Mouse (Mus musculus): ENCODE data around the gene Hmgcll1. TPM values are rescaled to one million over a fixed set of nuclear protein-coding genes. Genes with fewer than 3 reads are reported as not detected.
"Not testable (repeated sequence)": the region's sequence is repeated elsewhere in the genome, so short reads cannot be mapped to it uniquely, and the experiment has no call there.

Hmgcll1 gene
- polyA plus RNA-seq, 1 experiment, result not detected

DNA sequence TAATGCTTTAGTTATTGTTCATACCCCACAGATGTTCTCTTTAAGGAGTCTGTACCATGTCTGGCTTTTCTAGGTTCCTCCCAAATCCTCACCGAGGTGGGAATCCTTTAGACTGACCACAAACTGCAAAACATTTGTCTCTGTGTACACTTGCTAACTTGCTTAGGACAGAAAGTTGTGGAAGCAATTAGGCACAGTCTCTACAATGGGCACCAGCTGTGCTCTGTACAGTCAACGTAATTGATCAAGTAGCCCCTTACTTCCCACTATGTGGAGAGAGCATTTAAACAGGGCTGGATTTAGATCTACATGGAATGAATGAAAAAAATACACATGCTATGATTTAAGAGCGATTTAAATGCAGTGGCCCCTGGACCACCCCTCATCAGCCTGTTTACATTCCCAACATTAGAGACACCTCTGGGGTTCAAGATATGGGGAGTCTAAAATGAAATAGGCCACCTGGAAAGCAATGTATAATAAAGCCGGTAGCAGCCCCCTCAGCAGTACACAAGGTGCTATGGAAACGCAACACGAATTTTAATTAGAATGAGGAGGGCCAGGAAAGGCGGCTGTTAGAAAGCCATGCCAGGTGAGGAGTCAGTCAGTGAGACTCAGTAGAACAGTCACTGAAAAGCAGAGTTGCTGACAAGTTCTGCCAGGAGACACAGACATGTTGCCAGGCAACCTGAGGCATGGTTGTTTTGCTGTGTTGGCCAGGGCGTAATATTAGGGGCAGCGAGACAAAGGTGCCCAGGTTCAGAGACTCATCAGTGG lies 23.9 kb downstream of the Hmgcll1 start:
- H3K4me3 ChIP-seq (replicated peaks), result no peak overlapping the region
- H3K36me3 ChIP-seq (ENCODE audit: control insufficient read depth), result no peaks in the 10 kb centered on the region
- H3K27me3 ChIP-seq (ENCODE audit: control insufficient read depth), result no peaks in the 10 kb centered on the region
- no peak for TF ChIP-seq GATA1 (IDR thresholded peaks at IDR 0.05; ENCODE audit: low read length)
- no peak for TF ChIP-seq TAL1 (IDR thresholded peaks at IDR 0.05; ENCODE audit: low read length)
- H3K9me3 ChIP-seq (ENCODE audit: control insufficient read depth, low read length), result no peaks in the 10 kb centered on the region
- H3K4me1 ChIP-seq (ENCODE audit: control insufficient read depth), result peaks cover 6% of the 10 kb centered on the region

DNA sequence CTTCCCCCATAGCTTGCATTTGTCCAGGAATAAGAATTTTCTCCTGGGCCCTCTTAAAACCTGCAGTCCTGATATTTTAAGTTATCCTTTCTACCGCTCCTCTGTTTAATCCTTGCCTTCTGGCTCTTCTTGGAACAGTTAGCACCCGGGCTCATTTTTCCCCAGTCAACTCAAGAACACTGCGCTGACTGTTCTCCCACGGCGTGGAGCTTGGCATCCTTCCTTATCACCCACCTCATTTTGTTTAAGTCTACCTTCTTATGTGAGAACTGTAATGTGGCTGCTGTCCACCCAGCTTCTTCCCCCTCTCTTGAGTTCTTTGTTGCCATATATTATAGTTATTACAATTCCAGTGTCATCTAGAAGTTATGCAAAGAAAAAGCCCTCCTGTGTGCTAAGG lies 25.1 kb downstream of the Hmgcll1 start:
- no peaks in the 10 kb centered on the region for H3K27me3 ChIP-seq (ENCODE audit: control insufficient read depth)

GRCm38 (mm10) chr9:76043341-76043740 lies 28.7 kb downstream of the Hmgcll1 start:
- no peaks in the 10 kb centered on the region for H3K36me3 ChIP-seq (ENCODE audit: control insufficient read depth)
- no peaks in the 10 kb centered on the region for H3K4me1 ChIP-seq (ENCODE audit: control insufficient read depth)
- H3K4me3 ChIP-seq (replicated peaks), result no peak overlapping the region
- no peaks in the 10 kb centered on the region for H3K9me3 ChIP-seq (ENCODE audit: control insufficient read depth, low read length)
- H3K27me3 ChIP-seq (ENCODE audit: control insufficient read depth), result no peaks in the 10 kb centered on the region
- TF ChIP-seq TAL1 (IDR thresholded peaks at IDR 0.05; ENCODE audit: low read length) (no peak), GATA1 (IDR thresholded peaks at IDR 0.05; ENCODE audit: low read length) (no peak)

More for the DNA sequence above, 25.1 kb downstream of the Hmgcll1 start:
- H3K36me3 ChIP-seq (ENCODE audit: control insufficient read depth), result no peaks in the 10 kb centered on the region
- no peak for TF ChIP-seq GATA1 (IDR thresholded peaks at IDR 0.05; ENCODE audit: low read length)
- TF ChIP-seq TAL1 (IDR thresholded peaks at IDR 0.05; ENCODE audit: low read length), result no peak
- peaks cover 6% of the 10 kb centered on the region for H3K4me1 ChIP-seq (ENCODE audit: control insufficient read depth)
- no peaks in the 10 kb centered on the region for H3K9me3 ChIP-seq (ENCODE audit: control insufficient read depth, low read length)
- H3K4me3 ChIP-seq (replicated peaks), result no peak overlapping the region

DNA sequence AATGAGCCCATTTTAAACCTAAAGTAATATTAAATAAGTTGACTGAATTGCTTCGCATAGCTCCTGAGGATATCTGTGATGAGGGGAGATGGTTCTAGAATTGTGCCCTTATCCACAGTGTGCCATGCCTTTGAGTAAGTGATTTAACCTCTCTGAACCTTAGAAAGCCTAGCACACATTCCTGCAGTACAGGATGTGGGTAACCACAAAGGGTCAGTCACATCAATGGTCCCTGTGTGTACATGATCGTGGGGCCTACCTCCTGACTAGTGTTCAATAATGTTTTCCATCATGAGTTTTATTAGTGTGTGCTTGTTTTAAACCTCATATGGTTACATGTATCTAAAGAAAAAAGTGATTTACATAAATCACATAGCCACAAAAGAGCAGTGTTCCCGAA lies 46.3 kb downstream of the Hmgcll1 start:
- H3K9me3 ChIP-seq (ENCODE audit: control insufficient read depth, low read length), result no peaks in the 10 kb centered on the region
- no peaks in the 10 kb centered on the region for H3K27me3 ChIP-seq (ENCODE audit: control insufficient read depth)
- no peak for TF ChIP-seq GATA1 (IDR thresholded peaks at IDR 0.05; ENCODE audit: low read length)
- TF ChIP-seq TAL1 (IDR thresholded peaks at IDR 0.05; ENCODE audit: low read length), result no peak
- H3K4me1 ChIP-seq (ENCODE audit: control insufficient read depth), result no peaks in the 10 kb centered on the region
- no peak overlapping the region for H3K4me3 ChIP-seq (replicated peaks)
- H3K36me3 ChIP-seq (ENCODE audit: control insufficient read depth), result no peaks in the 10 kb centered on the region

GRCm38 (mm10) chr9:76061492-76061891 lies 46.8 kb downstream of the Hmgcll1 start:
- no peaks in the 10 kb centered on the region for H3K4me1 ChIP-seq (ENCODE audit: control insufficient read depth)
- no peak for TF ChIP-seq TAL1 (IDR thresholded peaks at IDR 0.05; ENCODE audit: low read length)
- TF ChIP-seq GATA1 (IDR thresholded peaks at IDR 0.05; ENCODE audit: low read length), result no peak
- H3K4me3 ChIP-seq (replicated peaks), result no peak overlapping the region
- no peaks in the 10 kb centered on the region for H3K36me3 ChIP-seq (ENCODE audit: control insufficient read depth)
- H3K9me3 ChIP-seq (ENCODE audit: control insufficient read depth, low read length), result no peaks in the 10 kb centered on the region
- no peaks in the 10 kb centered on the region for H3K27me3 ChIP-seq (ENCODE audit: control insufficient read depth)

GRCm38 (mm10) chr9:76064164-76064563 lies 49.5 kb downstream of the Hmgcll1 start:
- Histone ChIP-seq H3K9me3 (ENCODE audit: control insufficient read depth, low read length) (no peaks in the 10 kb centered on the region), H3K36me3 (ENCODE audit: control insufficient read depth) (no peaks in the 10 kb centered on the region), H3K27me3 (ENCODE audit: control insufficient read depth) (no peaks in the 10 kb centered on the region), H3K4me3 (replicated peaks) (no peak overlapping the region), H3K4me1 (ENCODE audit: control insufficient read depth) (no peaks in the 10 kb centered on the region)
- TF ChIP-seq GATA1 (IDR thresholded peaks at IDR 0.05; ENCODE audit: low read length), result no peak
- TF ChIP-seq TAL1 (IDR thresholded peaks at IDR 0.05; ENCODE audit: low read length), result no peak

- Histone ChIP-seq H3K36me3 (ENCODE audit: control insufficient read depth) (no peaks in the 10 kb centered on the region), H3K4me1 (ENCODE audit: control insufficient read depth) (no peaks in the 10 kb centered on the region), H3K27me3 (ENCODE audit: control insufficient read depth) (no peaks in the 10 kb centered on the region), H3K4me3 (replicated peaks) (no peak overlapping the region), H3K9me3 (ENCODE audit: control insufficient read depth, low read length) (no peaks in the 10 kb centered on the region)
- TF ChIP-seq TAL1 (IDR thresholded peaks at IDR 0.05; ENCODE audit: low read length) (no peak), GATA1 (IDR thresholded peaks at IDR 0.05; ENCODE audit: low read length) (no peak)
These were observed 76.9 kb downstream of the Hmgcll1 start for GRCm38 (mm10) chr9:76091561-76091960.

- no peak overlapping the region for H3K4me3 ChIP-seq (replicated peaks)
- H3K36me3 ChIP-seq (ENCODE audit: control insufficient read depth), result no peaks in the 10 kb centered on the region
- TF ChIP-seq GATA1 (IDR thresholded peaks at IDR 0.05; ENCODE audit: low read length), result no peak
- TF ChIP-seq TAL1 (IDR thresholded peaks at IDR 0.05; ENCODE audit: low read length), result no peak
- no peaks in the 10 kb centered on the region for H3K27me3 ChIP-seq (ENCODE audit: control insufficient read depth)
- H3K9me3 ChIP-seq (ENCODE audit: control insufficient read depth, low read length), result no peaks in the 10 kb centered on the region
- H3K4me1 ChIP-seq (ENCODE audit: control insufficient read depth), result no peaks in the 10 kb centered on the region
These were observed 82.6 kb downstream of the Hmgcll1 start for GRCm38 (mm10) chr9:76097221-76097620.

DNA sequence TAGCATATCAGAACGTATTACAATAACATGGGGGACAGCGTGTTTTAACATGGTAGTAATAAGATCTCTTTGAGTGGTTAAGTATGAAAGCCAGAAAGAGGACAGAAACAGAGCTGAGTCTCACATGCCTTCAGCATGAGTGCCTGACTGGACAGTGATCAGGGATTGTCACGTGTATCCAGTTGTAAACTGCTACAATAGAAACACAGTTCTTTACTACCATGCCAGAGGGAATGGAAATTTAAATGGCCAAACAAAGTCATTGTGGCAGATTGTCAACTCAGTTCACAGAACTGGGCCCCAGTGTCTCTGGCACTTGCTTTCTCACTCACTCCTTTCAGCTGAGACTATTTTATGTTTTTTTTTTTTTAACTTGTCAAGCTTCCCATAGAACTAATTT lies 85.3 kb downstream of the Hmgcll1 start:
- Histone ChIP-seq H3K4me1 (ENCODE audit: control insufficient read depth) (no peaks in the 10 kb centered on the region), H3K4me3 (replicated peaks) (no peak overlapping the region), H3K27me3 (ENCODE audit: control insufficient read depth) (no peaks in the 10 kb centered on the region), H3K9me3 (ENCODE audit: control insufficient read depth, low read length) (no peaks in the 10 kb centered on the region), H3K36me3 (ENCODE audit: control insufficient read depth) (no peaks in the 10 kb centered on the region)
- TF ChIP-seq GATA1 (IDR thresholded peaks at IDR 0.05; ENCODE audit: low read length) (no peak), TAL1 (IDR thresholded peaks at IDR 0.05; ENCODE audit: low read length) (no peak)

GRCm38 (mm10) chr9:76104416-76104815 lies 89.8 kb downstream of the Hmgcll1 start:
- H3K9me3 ChIP-seq (ENCODE audit: control insufficient read depth, low read length); H3K36me3 ChIP-seq (ENCODE audit: control insufficient read depth); H3K4me1 ChIP-seq (ENCODE audit: control insufficient read depth); H3K4me3 ChIP-seq (replicated peaks); H3K27me3 ChIP-seq (ENCODE audit: control insufficient read depth): not testable (repeated sequence)
